Mouse (Mus musculus) myocyte (in vitro differentiated cells): ENCODE data around the gene Cebpe. TPM values are rescaled to one million over a fixed set of nuclear protein-coding genes. Genes with fewer than 3 reads are reported as not detected.

Experiments
- H3K27me3 ChIP-seq: one replicate; pipeline ENCODE4 v1.6.1; 2011; ENCODE audit not compliant: control insufficient read depth, insufficient read depth, insufficient read length
- H3K36me3 ChIP-seq: one replicate; pipeline ENCODE4 v1.6.1; 2011; ENCODE audit not compliant: control insufficient read depth, insufficient read depth
- H3K4me2 ChIP-seq: one replicate; pipeline ENCODE4 v1.6.1; 2011; ENCODE audit warnings: low read depth, control low read depth
- H3K4me3 ChIP-seq: one replicate; pipeline ENCODE4 v1.5.1; 2011; ENCODE audit warnings: mild to moderate bottlenecking, control low read depth, moderate library complexity
- H3K79me2 ChIP-seq: one replicate; pipeline ENCODE4 v1.6.1; 2011; ENCODE audit not compliant: control insufficient read depth, insufficient read depth
- H3ac ChIP-seq: one replicate; pipeline ENCODE4 v1.6.1; 2011; ENCODE audit not compliant: control insufficient read depth, insufficient read length
- CEBPB ChIP-seq: IDR thresholded peaks from 2 replicates; pipeline ENCODE4 v1.6.1; 2011; ENCODE audit warnings: mild to moderate bottlenecking, moderate library complexity; ENCODE audit not compliant: poor library complexity, insufficient read depth, severe bottlenecking
- E2F4 ChIP-seq: IDR thresholded peaks from one replicate; pipeline ENCODE4 v1.6.1; 2011; ENCODE audit warnings: mild to moderate bottlenecking, control low read depth, moderate library complexity; ENCODE audit not compliant: insufficient read depth
- MAX ChIP-seq: IDR thresholded peaks from one replicate; pipeline ENCODE4 v1.6.1; 2011; ENCODE audit warnings: low read depth, mild to moderate bottlenecking, control low read depth
- MYOD1 ChIP-seq, 3 experiments: IDR thresholded peaks; one replicate each; pipeline ENCODE4 v1.6.1; 2011; ENCODE audit warnings: control low read depth in 2 of 3, low read depth in 2 of 3, mild to moderate bottlenecking in 2 of 3, moderate library complexity in 1 of 3; ENCODE audit not compliant: insufficient read length in 2 of 3, control insufficient read depth in 1 of 3
- MYOG ChIP-seq, 3 experiments: IDR thresholded peaks; one replicate each; pipeline ENCODE4 v1.6.1; 2011; ENCODE audit warnings: control low read depth in 2 of 3, low read depth in 2 of 3, mild to moderate bottlenecking in 2 of 3; ENCODE audit not compliant: insufficient read length in 2 of 3, control insufficient read depth in 1 of 3, insufficient read depth in 1 of 3
- POLR2A ChIP-seq: IDR thresholded peaks from one replicate; pipeline ENCODE4 v1.6.1; 2011; ENCODE audit warnings: low read depth, mild to moderate bottlenecking, control low read depth, moderate library complexity; ENCODE audit not compliant: insufficient read length
- POLR2AphosphoS2 ChIP-seq: IDR thresholded peaks from one replicate; pipeline ENCODE4 v1.6.1; 2011; ENCODE audit warnings: low read depth, control low read depth; ENCODE audit not compliant: insufficient read length
- REST ChIP-seq: IDR thresholded peaks from one replicate; pipeline ENCODE4 v1.6.1; 2011; ENCODE audit warnings: mild to moderate bottlenecking, control low read depth, moderate library complexity; ENCODE audit not compliant: insufficient read depth, insufficient read length
- SRF ChIP-seq: IDR thresholded peaks from one replicate; pipeline ENCODE4 v1.6.1; 2011; ENCODE audit warnings: low read depth; ENCODE audit not compliant: control insufficient read depth, insufficient read length
- TCF12 ChIP-seq: IDR thresholded peaks from one replicate; pipeline ENCODE4 v1.6.1; 2011; ENCODE audit warnings: mild to moderate bottlenecking, control low read depth; ENCODE audit not compliant: poor library complexity, insufficient read depth, severe bottlenecking
- TCF3 ChIP-seq: IDR thresholded peaks from one replicate; pipeline ENCODE4 v1.6.1; 2011; ENCODE audit warnings: low read depth, control low read depth; ENCODE audit not compliant: insufficient read length
- USF1 ChIP-seq: IDR thresholded peaks from one replicate; pipeline ENCODE4 v1.6.1; 2011; ENCODE audit warnings: low read depth, mild to moderate bottlenecking, control low read depth, moderate library complexity
- polyA plus RNA-seq: library from polyadenylated mRNA; unstranded; fragments of >200 nt; fragmentation: generic; extraction: Trizol; gene quantifications from one replicate; pipeline ENCODE4 v1.2.1, GENCODE M21; 2012; ENCODE audit warnings: missing spikeins

Gene Cebpe
- polyA plus RNA-seq, 1 experiment = not detected

DNA sequence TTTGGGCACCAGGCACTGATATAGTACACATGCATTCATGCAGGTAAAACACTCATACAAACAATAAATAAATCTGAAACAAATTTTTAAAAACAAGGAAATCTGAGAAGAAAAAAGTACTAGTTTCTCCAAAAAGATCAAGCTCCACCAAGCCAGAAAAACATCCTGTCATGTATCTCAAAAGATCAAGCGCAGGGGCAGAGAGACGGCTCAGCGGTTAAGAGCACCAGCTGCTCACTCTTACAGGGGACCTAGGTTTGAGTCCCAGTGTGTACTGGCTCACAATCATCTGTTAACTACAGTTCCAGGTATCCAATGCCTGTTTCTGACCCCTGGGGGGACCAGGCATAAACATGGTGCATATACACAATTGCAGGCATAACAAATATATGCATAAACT, 29.6 kb downstream of the Cebpe start:
- H3K4me2 ChIP-seq = no peak overlapping the region
- H3K36me3 ChIP-seq = peaks cover 25% of the 10 kb centered on the region
- H3ac ChIP-seq = no peak overlapping the region
- H3K79me2 ChIP-seq = peaks cover 55% of the 10 kb centered on the region
- H3K4me3 ChIP-seq = no peak overlapping the region
- H3K27me3 ChIP-seq = no peaks in the 10 kb centered on the region
- no peak for TF ChIP-seq E2F4
- TF ChIP-seq MAX = no peak
- no peak for TF ChIP-seq TCF12
- TF ChIP-seq MYOD1 (IDR thresholded peaks at IDR 0.05; ENCODE audit: control insufficient read depth in 1 of 3, insufficient read length in 2 of 3, low read depth in 2 of 3) = no peak
- no peak for TF ChIP-seq POLR2A
- no peak for TF ChIP-seq CEBPB
- TF ChIP-seq USF1 = no peak
- no peak for TF ChIP-seq SRF
- TF ChIP-seq TCF3 = no peak
- TF ChIP-seq MYOG (IDR thresholded peaks at IDR 0.05; ENCODE audit: control insufficient read depth in 1 of 3, insufficient read depth in 1 of 3, insufficient read length in 2 of 3, low read depth in 2 of 3) = no peak

- no peaks in the 10 kb centered on the region for H3K27me3 ChIP-seq
- no peak overlapping the region for H3ac ChIP-seq
- TF ChIP-seq MYOG (IDR thresholded peaks at IDR 0.05; ENCODE audit: control insufficient read depth in 1 of 3, insufficient read depth in 1 of 3, insufficient read length in 2 of 3, low read depth in 2 of 3) (no peak), CEBPB (no peak), USF1 (no peak), POLR2A (no peak), MAX (no peak), TCF12 (no peak), TCF3 (no peak), POLR2AphosphoS2 (no peak), SRF (no peak), MYOD1 (IDR thresholded peaks at IDR 0.05; ENCODE audit: control insufficient read depth in 1 of 3, insufficient read length in 2 of 3, low read depth in 2 of 3) (no peak), REST (no peak)
- H3K4me3 ChIP-seq = no peak overlapping the region
- H3K79me2 ChIP-seq = peaks cover 31% of the 10 kb centered on the region
- no peak overlapping the region for H3K4me2 ChIP-seq
- peaks cover 30% of the 10 kb centered on the region for H3K36me3 ChIP-seq
Observed at GRCm38 (mm10) chr14:54678657-54679304, 33.2 kb downstream of the Cebpe start.

- Histone ChIP-seq H3K4me2 (no peak overlapping the region), H3K27me3 (no peaks in the 10 kb centered on the region), H3K4me3 (no peak overlapping the region), H3K36me3 (peaks cover 26% of the 10 kb centered on the region), H3K79me2 (peaks cover 9% of the 10 kb centered on the region), H3ac (no peak overlapping the region)
- TF ChIP-seq USF1 (no peak), MAX (no peak), POLR2A (no peak), TCF3 (no peak), MYOG (IDR thresholded peaks at IDR 0.05; ENCODE audit: control insufficient read depth in 1 of 3, insufficient read depth in 1 of 3, insufficient read length in 2 of 3, low read depth in 2 of 3) (no peak), REST (no peak), SRF (no peak), CEBPB (no peak), POLR2AphosphoS2 (no peak), E2F4 (no peak), MYOD1 (IDR thresholded peaks at IDR 0.05; ENCODE audit: control insufficient read depth in 1 of 3, insufficient read length in 2 of 3, low read depth in 2 of 3) (no peak), TCF12 (no peak)
Observed at GRCm38 (mm10) chr14:54676290-54676689, 35.7 kb downstream of the Cebpe start.

DNA sequence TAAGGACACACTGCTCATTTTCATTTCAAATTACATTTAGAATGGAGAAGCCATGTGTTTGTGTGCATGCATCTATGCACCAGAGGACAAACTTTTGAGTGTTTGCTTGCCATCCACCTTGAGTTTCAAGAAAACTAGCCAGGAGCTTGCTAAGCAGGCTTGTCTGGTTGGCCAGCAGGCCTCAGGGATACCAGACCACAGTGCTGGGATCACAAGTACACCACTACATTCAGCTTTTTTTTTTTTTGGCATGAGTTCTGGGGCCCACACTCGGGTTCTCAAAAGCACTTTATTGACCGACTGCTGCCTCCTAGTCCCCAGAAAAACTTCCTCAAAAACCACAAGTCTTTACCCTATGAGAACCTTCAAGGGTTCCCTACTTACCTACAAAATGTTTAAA, 37.7 kb downstream of the Cebpe start:
- H3K79me2 ChIP-seq = peaks cover 3% of the 10 kb centered on the region
- H3K27me3 ChIP-seq = no peaks in the 10 kb centered on the region
- no peak overlapping the region for H3K4me2 ChIP-seq
- H3K4me3 ChIP-seq = no peak overlapping the region
- H3ac ChIP-seq = no peak overlapping the region
- peaks cover 26% of the 10 kb centered on the region for H3K36me3 ChIP-seq
- TF ChIP-seq POLR2AphosphoS2 (no peak), USF1 (no peak), E2F4 (no peak), CEBPB (no peak), MAX (no peak), MYOD1 (IDR thresholded peaks at IDR 0.05; ENCODE audit: control insufficient read depth in 1 of 3, insufficient read length in 2 of 3, low read depth in 2 of 3) (no peak), REST (no peak), SRF (no peak), TCF12 (no peak), TCF3 (no peak), POLR2A (no peak), MYOG (IDR thresholded peaks at IDR 0.05; ENCODE audit: control insufficient read depth in 1 of 3, insufficient read depth in 1 of 3, insufficient read length in 2 of 3, low read depth in 2 of 3) (no peak)
